Mouse (Mus musculus): ENCODE results near the gene Mapk8ip2. TPM values are rescaled to one million over a fixed set of nuclear protein-coding genes. Genes with fewer than 3 reads are reported as not detected.

Gene Mapk8ip2
- polyA plus RNA-seq, 1 experiment from 2014 or later, result 8.2 TPM

DNA sequence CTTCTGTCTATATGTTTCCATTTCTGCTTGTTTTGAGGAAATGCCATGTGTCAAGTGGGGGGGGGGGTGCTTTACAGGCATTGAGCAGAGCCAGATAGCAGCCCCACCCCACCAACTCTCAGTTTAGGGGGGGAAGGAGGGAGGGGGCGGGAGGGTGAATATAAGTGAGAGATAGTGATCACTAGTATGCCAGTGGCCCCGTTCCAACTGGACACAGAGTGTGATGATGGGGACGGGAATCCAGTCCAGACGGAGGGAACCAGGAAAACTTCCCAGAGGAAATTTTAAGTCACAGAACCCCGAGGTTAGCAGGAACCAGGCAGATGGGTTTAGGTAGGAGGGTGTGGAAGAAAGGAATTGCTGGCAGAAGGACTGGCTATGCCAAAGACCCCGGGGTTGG lies 1.9 kb downstream of the Mapk8ip2 start:
- 74% methylated on average over 6 of the region's 6 CpGs for WGBS
- H3K9ac ChIP-seq, result no peak overlapping the region
- no peaks in the 10 kb centered on the region for H3K9me3 ChIP-seq
- peaks cover 12% of the 10 kb centered on the region for H3K4me1 ChIP-seq
- no peak overlapping the region for H3K27ac ChIP-seq
- no peak overlapping the region for H3K4me2 ChIP-seq (replicated peaks)
- ATAC-seq (ENCODE audit: insufficient number of reproducible peaks, insufficient read depth, low FRiP score, low TSS enrichment), result no peak
- H3K4me3 ChIP-seq, result no peak overlapping the region
- peaks cover 21% of the 10 kb centered on the region for H3K27me3 ChIP-seq
- H3K36me3 ChIP-seq, result no peaks in the 10 kb centered on the region

DNA sequence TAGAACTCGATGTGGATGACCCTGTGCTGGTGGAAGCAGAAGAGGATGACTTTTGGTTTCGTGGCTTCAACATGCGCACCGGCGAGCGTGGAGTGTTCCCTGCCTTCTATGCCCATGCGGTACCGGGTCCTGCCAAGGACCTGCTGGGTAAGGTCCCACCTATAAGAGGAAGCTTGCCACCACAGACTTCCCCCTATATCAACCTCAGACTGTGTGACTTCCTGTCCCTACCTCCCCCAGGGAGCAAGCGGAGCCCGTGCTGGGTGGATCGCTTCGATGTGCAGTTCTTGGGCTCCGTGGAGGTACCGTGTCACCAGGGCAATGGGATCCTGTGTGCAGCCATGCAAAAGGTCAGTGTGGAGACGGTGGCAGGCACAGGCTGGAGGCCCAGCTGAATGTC lies 5.2 kb downstream of the Mapk8ip2 start:
- Histone ChIP-seq H3K9me3 (no peaks in the 10 kb centered on the region), H3K4me2 (replicated peaks) (no peak overlapping the region), H3K4me1 (peaks cover 6% of the 10 kb centered on the region), H3K36me3 (no peaks in the 10 kb centered on the region), H3K9ac (no peak overlapping the region), H3K27ac (no peak overlapping the region), H3K4me3 (no peak overlapping the region), H3K27me3 (peaks cover 11% of the 10 kb centered on the region)
- ATAC-seq (ENCODE audit: insufficient number of reproducible peaks, insufficient read depth, low FRiP score, low TSS enrichment), result no peak
- WGBS, result 95% methylated on average over 15 of the region's 15 CpGs

DNA sequence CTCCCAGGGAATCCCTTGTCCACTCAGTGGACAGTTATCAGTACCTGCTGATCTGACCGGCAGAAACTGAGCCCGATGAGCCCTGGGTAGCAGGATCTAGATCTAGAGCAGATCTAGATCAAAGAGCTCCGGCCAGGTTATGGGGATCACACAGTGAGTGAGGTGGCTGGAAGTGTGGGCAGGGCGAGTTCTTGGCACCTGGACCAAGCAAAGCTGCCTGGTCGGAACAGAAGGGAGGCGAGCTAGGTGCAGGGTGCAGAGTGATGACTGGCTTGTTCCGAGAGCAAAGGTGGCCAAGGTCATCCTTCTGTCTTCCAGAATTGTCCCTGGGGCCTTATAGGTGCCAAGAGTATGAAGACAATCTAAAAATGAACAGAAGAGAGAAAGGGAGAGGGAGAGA lies 6.1 kb downstream of the Mapk8ip2 start:
- Histone ChIP-seq H3K4me3 (no peak overlapping the region), H3K9ac (no peak overlapping the region), H3K36me3 (no peaks in the 10 kb centered on the region), H3K4me2 (replicated peaks) (no peak overlapping the region), H3K27ac (no peak overlapping the region), H3K4me1 (no peaks in the 10 kb centered on the region), H3K9me3 (no peaks in the 10 kb centered on the region), H3K27me3 (peaks cover 2% of the 10 kb centered on the region; the same call in 1 of the 2 replicates)
- 83% methylated on average over 7 of the region's 7 CpGs for WGBS
- no peak for ATAC-seq (ENCODE audit: insufficient number of reproducible peaks, insufficient read depth, low FRiP score, low TSS enrichment)

DNA sequence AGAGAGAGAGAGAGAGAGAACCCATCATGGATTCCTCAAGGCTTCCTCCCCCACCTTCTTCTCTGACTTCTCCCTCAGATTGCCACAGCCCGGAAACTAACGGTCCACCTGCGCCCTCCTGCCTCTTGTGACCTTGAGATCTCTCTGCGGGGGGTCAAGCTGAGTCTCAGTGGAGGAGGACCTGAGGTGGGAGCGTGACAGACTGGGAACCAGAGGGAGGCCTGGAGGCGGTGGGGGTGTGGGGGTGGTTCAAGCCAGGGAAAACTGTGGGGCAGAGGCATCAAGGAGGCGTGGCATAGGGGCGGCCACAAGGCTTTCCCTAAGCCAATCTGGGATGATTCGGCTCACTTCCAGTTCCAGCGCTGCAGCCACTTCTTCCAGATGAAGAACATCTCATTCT lies 6.6 kb downstream of the Mapk8ip2 start:
- no peak for ATAC-seq (ENCODE audit: insufficient number of reproducible peaks, insufficient read depth, low FRiP score, low TSS enrichment)
- WGBS, result 71% methylated on average over 10 of the region's 10 CpGs
- no peak overlapping the region for H3K27ac ChIP-seq
- H3K4me3 ChIP-seq, result no peak overlapping the region
- H3K9me3 ChIP-seq, result no peaks in the 10 kb centered on the region
- no peak overlapping the region for H3K9ac ChIP-seq
- no peaks in the 10 kb centered on the region for H3K4me1 ChIP-seq
- H3K4me2 ChIP-seq (replicated peaks), result no peak overlapping the region
- H3K27me3 ChIP-seq, result no peaks in the 10 kb centered on the region
- no peaks in the 10 kb centered on the region for H3K36me3 ChIP-seq

DNA sequence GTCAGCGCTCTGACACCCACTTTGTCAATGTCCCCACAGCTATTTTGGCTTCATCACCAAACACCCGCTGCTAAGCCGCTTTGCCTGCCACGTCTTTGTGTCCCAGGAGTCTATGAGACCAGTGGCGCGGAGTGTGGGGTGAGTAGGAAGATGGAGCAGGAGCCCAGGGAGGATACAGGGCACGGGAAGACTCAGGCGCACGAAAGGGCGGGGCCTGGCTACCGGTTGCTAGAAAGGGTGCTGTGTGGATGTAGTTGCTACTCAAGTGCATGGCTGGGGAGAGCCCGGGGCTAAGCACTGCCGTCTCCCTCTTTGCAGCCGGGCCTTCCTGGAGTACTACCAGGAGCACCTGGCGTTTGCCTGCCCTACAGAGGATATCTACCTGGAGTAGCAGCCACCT lies 7.6 kb downstream of the Mapk8ip2 start:
- no peak overlapping the region for H3K9ac ChIP-seq

DNA sequence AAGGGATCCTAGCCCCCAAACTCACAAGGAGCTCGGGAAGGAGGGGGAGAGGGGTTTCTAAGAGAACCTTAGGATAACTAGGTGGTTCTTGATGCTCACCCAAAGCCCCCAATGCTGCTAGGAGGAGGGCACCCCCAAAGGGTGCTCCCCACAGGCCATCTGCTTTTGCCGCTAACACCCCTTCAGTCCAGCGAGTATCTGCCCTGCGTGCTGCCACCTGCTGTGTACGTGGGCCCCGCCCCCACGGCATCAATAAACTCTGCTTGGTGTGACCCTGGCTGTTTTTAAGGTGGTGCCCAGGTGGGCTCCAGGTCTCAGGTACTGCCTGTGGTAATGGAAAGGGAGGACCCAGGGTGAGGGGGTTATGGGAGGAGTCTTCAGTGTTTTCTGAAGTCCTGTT lies 8.5 kb downstream of the Mapk8ip2 start:
- Histone ChIP-seq H3K9me3 (no peaks in the 10 kb centered on the region), H3K9ac (no peak overlapping the region), H3K36me3 (no peaks in the 10 kb centered on the region), H3K4me2 (replicated peaks) (no peak overlapping the region), H3K27me3 (no peaks in the 10 kb centered on the region), H3K4me1 (no peaks in the 10 kb centered on the region), H3K27ac (no peak overlapping the region), H3K4me3 (no peak overlapping the region)
- ATAC-seq (ENCODE audit: insufficient number of reproducible peaks, insufficient read depth, low FRiP score, low TSS enrichment), result no peak
- WGBS, result 80% methylated on average over 7 of the region's 7 CpGs

More for the DNA sequence above, 7.6 kb downstream of the Mapk8ip2 start:
- Histone ChIP-seq H3K36me3 (no peaks in the 10 kb centered on the region), H3K9me3 (no peaks in the 10 kb centered on the region), H3K27ac (no peak overlapping the region), H3K27me3 (no peaks in the 10 kb centered on the region), H3K4me3 (no peak overlapping the region), H3K4me1 (no peaks in the 10 kb centered on the region), H3K4me2 (replicated peaks) (no peak overlapping the region)
- 85% methylated on average over 15 of the region's 15 CpGs for WGBS
- ATAC-seq (ENCODE audit: insufficient number of reproducible peaks, insufficient read depth, low FRiP score, low TSS enrichment), result no peak

DNA sequence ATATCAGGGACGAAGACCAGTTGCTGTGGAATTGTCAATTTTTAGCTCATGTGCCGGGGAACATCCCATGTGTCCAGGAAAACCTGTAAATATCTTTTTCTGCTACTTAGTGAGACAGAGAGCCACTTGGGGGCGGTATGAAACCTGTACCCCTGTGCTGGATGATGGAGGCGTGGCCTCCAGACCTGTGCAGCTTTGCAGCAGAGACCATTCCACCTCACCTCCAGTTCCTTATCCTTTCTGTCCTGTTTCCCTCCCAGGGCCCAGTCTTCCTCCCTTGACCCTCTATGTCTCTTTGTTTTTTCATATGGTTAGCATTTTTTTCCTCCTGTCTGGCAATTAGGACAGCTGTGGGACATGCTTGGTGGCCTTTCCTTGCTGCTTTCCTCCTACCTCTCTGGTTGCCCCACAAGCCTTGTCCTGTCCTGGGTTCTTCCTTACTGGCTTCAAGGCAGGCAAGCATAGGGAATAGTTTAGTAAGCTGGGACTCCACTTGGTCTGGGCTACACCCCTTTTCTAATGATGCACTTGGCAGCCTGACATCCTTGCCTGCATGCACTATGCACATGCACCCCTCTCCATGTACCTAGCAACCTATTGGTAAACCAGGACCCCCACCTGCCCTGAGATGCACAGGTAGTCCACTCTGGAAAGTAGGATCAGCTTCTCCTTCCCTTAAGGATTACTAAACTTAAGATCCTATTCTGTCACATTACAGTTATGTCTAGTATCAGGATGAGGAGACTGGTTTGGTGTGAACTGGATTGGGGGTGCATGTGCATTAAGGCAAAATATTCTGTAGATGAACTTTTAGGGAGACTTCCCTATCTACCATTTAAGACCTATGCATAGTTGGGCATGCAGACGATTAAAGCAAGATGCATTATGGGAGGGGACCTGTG lies 9.9 kb downstream of the Mapk8ip2 start:
- Histone ChIP-seq H3K4me2 (replicated peaks) (no peak overlapping the region), H3K36me3 (no peaks in the 10 kb centered on the region), H3K9me3 (no peaks in the 10 kb centered on the region), H3K4me1 (no peaks in the 10 kb centered on the region), H3K27ac (no peak overlapping the region), H3K4me3 (no peak overlapping the region), H3K27me3 (no peaks in the 10 kb centered on the region), H3K9ac (no peak overlapping the region)
- WGBS, result 57% methylated on average over 5 of the region's 5 CpGs
- no peak for ATAC-seq (ENCODE audit: insufficient number of reproducible peaks, insufficient read depth, low FRiP score, low TSS enrichment)

DNA sequence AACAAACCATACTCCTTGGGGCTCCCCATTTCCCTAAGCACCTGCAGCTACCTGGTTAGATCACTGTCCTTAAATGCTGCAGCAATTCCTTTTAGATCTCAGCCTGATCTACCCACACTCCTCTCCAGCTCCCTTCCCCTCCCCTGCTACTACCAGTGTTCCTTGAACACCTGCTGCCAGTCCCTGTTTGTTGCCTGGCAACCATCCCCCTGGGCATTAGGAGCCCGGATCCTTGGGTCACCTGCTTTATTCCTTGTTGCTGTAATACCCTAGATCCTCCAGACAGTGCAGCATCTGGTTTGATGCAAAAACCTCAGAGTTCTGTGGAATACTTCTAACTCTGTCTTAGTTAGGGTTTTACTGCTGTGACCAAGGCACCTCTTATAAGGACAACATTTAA lies 11.3 kb downstream of the Mapk8ip2 start:
- H3K4me2 ChIP-seq (replicated peaks), result no peak overlapping the region
- no peaks in the 10 kb centered on the region for H3K27me3 ChIP-seq
- WGBS, result 8% methylated on average over 1 of the region's 1 CpGs
- ATAC-seq (ENCODE audit: insufficient number of reproducible peaks, insufficient read depth, low FRiP score, low TSS enrichment), result no peak
- H3K36me3 ChIP-seq, result no peaks in the 10 kb centered on the region
- H3K4me3 ChIP-seq, result no peak overlapping the region
- H3K9ac ChIP-seq, result no peak overlapping the region
- H3K27ac ChIP-seq, result no peak overlapping the region
- H3K4me1 ChIP-seq, result no peaks in the 10 kb centered on the region
- no peaks in the 10 kb centered on the region for H3K9me3 ChIP-seq

DNA sequence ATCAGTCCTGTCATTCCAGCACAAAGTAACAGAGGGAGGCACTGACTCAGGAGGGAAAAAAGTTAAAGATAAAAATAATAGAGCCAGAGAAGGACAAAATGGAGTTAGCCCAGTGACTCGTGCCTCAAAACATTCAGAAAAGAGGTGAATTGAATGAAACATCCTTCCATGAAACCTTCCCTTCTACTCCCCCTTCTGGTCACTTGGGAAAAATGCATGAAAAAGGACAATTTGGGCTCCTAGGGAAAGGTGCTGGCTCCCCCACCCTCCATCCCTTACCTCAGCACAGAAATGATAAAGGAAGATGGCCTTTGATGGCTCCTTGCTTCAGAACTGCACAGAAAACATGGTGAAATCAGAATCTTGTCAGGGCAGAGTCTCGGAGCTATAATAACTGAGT lies 14.9 kb downstream of the Mapk8ip2 start:
- Histone ChIP-seq H3K36me3 (no peaks in the 10 kb centered on the region), H3K27me3 (no peaks in the 10 kb centered on the region), H3K4me1 (no peaks in the 10 kb centered on the region), H3K4me3 (no peak overlapping the region), H3K4me2 (replicated peaks) (no peak overlapping the region), H3K27ac (no peak overlapping the region), H3K9ac (no peak overlapping the region), H3K9me3 (no peaks in the 10 kb centered on the region)
- no peak for ATAC-seq (ENCODE audit: insufficient number of reproducible peaks, insufficient read depth, low FRiP score, low TSS enrichment)
- WGBS, result 36% methylated on average over 2 of the region's 2 CpGs

DNA sequence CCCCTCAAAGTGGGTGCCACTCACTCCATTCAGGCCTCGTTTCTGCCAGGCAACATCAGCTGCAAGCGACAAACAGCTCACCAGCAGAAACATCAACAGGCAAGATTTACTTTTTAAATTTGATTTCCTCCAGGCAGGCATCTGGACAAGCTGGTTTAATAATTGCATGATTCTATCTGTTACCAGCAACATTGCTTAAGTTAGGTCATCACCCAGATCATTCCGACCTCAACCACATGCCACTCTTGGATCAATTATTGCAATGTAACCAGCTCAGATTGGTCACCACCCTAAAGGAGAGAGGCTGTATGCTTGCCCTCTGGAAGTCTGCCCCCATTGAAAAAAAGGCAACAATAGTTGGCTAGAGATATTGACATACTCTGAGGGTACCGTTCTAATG lies 17.8 kb downstream of the Mapk8ip2 start:
- ATAC-seq (ENCODE audit: insufficient number of reproducible peaks, insufficient read depth, low FRiP score, low TSS enrichment), result no peak
- Histone ChIP-seq H3K36me3 (no peaks in the 10 kb centered on the region), H3K4me3 (no peak overlapping the region), H3K9ac (no peak overlapping the region), H3K27me3 (no peaks in the 10 kb centered on the region), H3K4me2 (replicated peaks) (no peak overlapping the region), H3K27ac (no peak overlapping the region), H3K4me1 (peaks cover 5% of the 10 kb centered on the region; the same call in 1 of the 2 replicates), H3K9me3 (no peaks in the 10 kb centered on the region)
- WGBS, result 86% methylated on average over 4 of the region's 4 CpGs

DNA sequence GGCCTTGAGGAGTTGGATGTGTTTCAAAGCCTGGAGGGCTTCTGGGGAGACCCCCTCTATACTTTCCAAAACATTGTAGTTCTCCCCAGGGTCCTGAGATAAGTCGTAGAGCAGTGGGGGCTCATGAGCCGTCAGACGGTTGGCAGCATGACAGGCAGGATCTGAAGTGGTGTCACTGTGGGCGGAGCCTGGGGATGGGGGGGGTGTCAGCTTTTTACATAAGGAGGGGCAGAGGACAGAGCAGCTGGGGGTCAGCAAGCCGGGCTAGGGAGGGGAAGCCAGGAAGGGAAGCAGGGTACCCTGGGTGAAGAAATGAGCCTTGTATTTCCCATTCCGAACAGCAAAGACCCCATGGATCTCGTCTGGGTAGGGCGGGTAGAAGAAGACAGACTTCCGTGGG lies 19.7 kb downstream of the Mapk8ip2 start:
- Histone ChIP-seq H3K27ac (no peak overlapping the region), H3K9ac (no peak overlapping the region), H3K4me3 (no peak overlapping the region), H3K9me3 (no peaks in the 10 kb centered on the region), H3K36me3 (no peaks in the 10 kb centered on the region), H3K4me1 (peaks cover 5% of the 10 kb centered on the region; the same call in 1 of the 2 replicates), H3K4me2 (replicated peaks) (no peak overlapping the region), H3K27me3 (no peaks in the 10 kb centered on the region)
- 81% methylated on average over 9 of the region's 9 CpGs for WGBS
- no peak for ATAC-seq (ENCODE audit: insufficient number of reproducible peaks, insufficient read depth, low FRiP score, low TSS enrichment)

DNA sequence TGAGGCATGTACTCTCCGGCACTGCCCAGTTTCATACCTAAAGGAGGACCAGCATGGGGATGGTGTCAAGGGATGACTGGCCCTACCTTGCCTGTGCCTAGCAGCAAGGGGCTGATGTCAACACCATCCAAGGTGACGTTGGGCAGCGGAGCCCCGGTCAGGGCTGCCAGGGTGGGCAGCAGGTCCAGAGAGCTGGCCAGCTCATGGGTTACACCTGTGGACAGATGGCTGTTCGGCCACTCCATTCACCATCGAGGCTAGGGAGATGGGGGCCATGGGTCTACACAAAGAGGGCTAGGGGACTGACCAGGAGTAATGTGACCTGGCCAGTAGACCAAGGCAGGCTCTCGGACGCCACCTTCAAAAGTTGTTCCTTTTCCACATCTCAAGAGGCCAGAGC lies 20.2 kb downstream of the Mapk8ip2 start:
- Histone ChIP-seq H3K4me2 (replicated peaks) (no peak overlapping the region), H3K4me1 (peaks cover 5% of the 10 kb centered on the region; the same call in 1 of the 2 replicates), H3K9ac (no peak overlapping the region), H3K27me3 (no peaks in the 10 kb centered on the region), H3K9me3 (no peaks in the 10 kb centered on the region), H3K4me3 (no peak overlapping the region), H3K27ac (no peak overlapping the region), H3K36me3 (no peaks in the 10 kb centered on the region)
- 94% methylated on average over 8 of the region's 8 CpGs for WGBS
- no peak for ATAC-seq (ENCODE audit: insufficient number of reproducible peaks, insufficient read depth, low FRiP score, low TSS enrichment)

All from embryonic facial prominence, embryonic 12.5 days (tissue).